In the genomic region with DNA sequence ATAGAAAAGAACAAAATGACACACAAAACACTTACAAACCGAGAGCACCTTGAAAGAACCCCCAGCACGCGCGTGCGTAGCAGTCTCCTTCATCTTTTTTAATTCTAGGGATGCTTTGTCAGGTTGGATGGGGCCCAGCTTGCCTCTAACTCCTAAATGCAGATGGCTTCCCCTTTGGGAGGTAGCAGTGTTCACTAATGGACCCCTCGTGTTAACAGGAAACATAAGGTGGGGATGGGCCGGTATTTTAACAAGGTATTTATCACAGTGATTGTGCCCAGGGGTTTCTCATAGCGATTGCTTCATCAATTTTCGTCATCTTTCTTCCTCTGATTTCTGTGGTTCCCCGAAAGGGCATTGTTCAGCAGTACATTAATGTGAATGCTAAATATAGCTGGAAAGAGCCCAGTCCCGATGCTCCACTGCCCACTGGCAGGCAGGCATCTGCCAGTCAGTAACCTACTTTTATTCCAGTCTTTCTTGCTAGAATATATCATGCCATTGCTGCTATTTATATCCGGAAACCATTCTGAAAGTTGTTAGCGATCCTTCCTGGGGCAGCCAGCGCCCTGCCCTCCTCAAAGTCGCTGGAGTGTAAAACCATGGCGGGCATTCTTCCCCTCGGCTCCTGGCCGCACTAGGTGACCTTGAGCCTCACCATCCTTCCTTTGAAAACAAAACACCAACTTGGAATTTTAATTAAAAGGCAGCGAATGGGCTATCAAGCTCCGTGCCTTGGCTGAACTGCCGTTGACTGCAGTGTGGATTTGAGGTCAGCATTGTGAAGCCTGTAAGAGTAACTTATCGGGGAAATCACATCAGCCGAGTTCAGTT, we compare ENCODE assay signal across 8 mouse cellular contexts.
A peak's percentile ranks its signal among the peaks of the same experiment; 100 is the strongest.
DNase-seq lines count a peak whose midpoint lies in the region; ATAC-seq and TF ChIP-seq lines count a peak whose summit lies in the region.

No protein-coding gene starts in this region.

- no peak overlapping the region for H3K27ac ChIP-seq in forebrain, postnatal 0 days (ENCODE audit: low read depth, low read length)

- no peaks in the 10 kb centered on the region for H3K9me3 ChIP-seq in forebrain, postnatal 0 days (ENCODE audit: low read length)

- H3K4me2 ChIP-seq in forebrain, postnatal 0 days (ENCODE audit: low read depth) = peak overlapping the region; percentile 42

- H3K9ac ChIP-seq in forebrain, postnatal 0 days = no peak overlapping the region

- peaks cover 6% of the 10 kb centered on the region; the same call in 1 of the 2 replicates for H3K4me1 ChIP-seq in forebrain, postnatal 0 days (ENCODE audit: insufficient read depth)

- ATAC-seq in cerebellum, adult (ENCODE audit: insufficient number of reproducible peaks, low FRiP score, low TSS enrichment) = no peak; the same call in 1 of the 2 replicates
- peak; percentile 20; the same call in 1 of the 2 replicates for ATAC-seq in forebrain, postnatal 0 days

- DNase-seq in cerebellum, adult 18-20 months = peak; percentile 4 to 21
- DNase-seq in ES-CJ7 (ENCODE audit: low read depth, low spot score) (peak; percentile 31), MN1 (ENCODE audit: low spot score) (no peak)
- DNase-seq in forebrain, postnatal 0 days = peak; percentile 2
- peak; percentile 46 to 69 for DNase-seq in kidney, postnatal 4 days
- no peak for DNase-seq in adrenal gland, adult 8-10 months
- DNase-seq in right cerebral cortex, adult 18-20 months = no peak

- no peak for TF ChIP-seq CTCF in forebrain, postnatal 0 days (IDR thresholded peaks at IDR 0.05; ENCODE audit: low read depth)

- no peaks in the 10 kb centered on the region for H3K36me3 ChIP-seq in forebrain, postnatal 0 days (ENCODE audit: insufficient read depth)

- 41% methylated on average over 23 of the region's 23 CpGs for WGBS in forebrain, postnatal 0 days

- H3K27me3 ChIP-seq in forebrain, postnatal 0 days (ENCODE audit: insufficient read depth, low read length) = no peaks in the 10 kb centered on the region

- 0 out of 2 replicates have a peak overlapping the region, but pooled peaks have one; percentile 13 for H3K4me3 ChIP-seq in forebrain, postnatal 0 days (ENCODE audit: low read depth, low read length)

Comparison
In these comparisons a context has a peak if more than half of its experiments do, and no peak if none do; other contexts are left out.
1. DNase-seq: peak in cerebellum, adult 18-20 months (2 of 2), ES-CJ7 (single experiment), forebrain, postnatal 0 days (single experiment) and kidney, postnatal 4 days (2 of 2); none in adrenal gland, adult 8-10 months (single experiment), MN1 (single experiment) and right cerebral cortex, adult 18-20 months (single experiment).